Mouse (Mus musculus) retina, postnatal 1 day (tissue): ENCODE data around the gene Utrn.

ENCODE experiments used
- DNase-seq: peaks from one replicate; pipeline ENCODE4 v3.0.0-alpha.2; 2012

Gene Utrn

GRCm38 (mm10) chr10:12832163-12832562 is 37.0 kb downstream of the Utrn start:
- DNase-seq: no peak

- DNase-seq: no peak
Observed at GRCm38 (mm10) chr10:12827778-12828177, 41.4 kb downstream of the Utrn start.

GRCm38 (mm10) chr10:12827306-12827705 is 41.9 kb downstream of the Utrn start:
- DNase-seq: no peak

GRCm38 (mm10) chr10:12826760-12827281 is 42.3 kb downstream of the Utrn start:
- no peak for DNase-seq

- DNase-seq: no peak
Observed at GRCm38 (mm10) chr10:12824386-12824785, 44.8 kb downstream of the Utrn start.

- DNase-seq: no peak
Observed at GRCm38 (mm10) chr10:12823437-12824219, 45.5 kb downstream of the Utrn start.

GRCm38 (mm10) chr10:12820978-12821735 is 48.0 kb downstream of the Utrn start:
- no peak for DNase-seq

- no peak for DNase-seq
Observed at GRCm38 (mm10) chr10:12817409-12817808, 51.8 kb downstream of the Utrn start.

GRCm38 (mm10) chr10:12816530-12816929 is 52.6 kb downstream of the Utrn start:
- no peak for DNase-seq

- DNase-seq: no peak
Observed at GRCm38 (mm10) chr10:12814411-12814810, 54.8 kb downstream of the Utrn start.

- DNase-seq: no peak
Observed at GRCm38 (mm10) chr10:12813881-12814280, 55.3 kb downstream of the Utrn start.

GRCm38 (mm10) chr10:12813211-12813811 is 55.9 kb downstream of the Utrn start:
- no peak for DNase-seq

- DNase-seq: no peak
Observed at GRCm38 (mm10) chr10:12812680-12813079, 56.5 kb downstream of the Utrn start.

- DNase-seq: no peak
Observed at GRCm38 (mm10) chr10:12810816-12811215, 58.3 kb downstream of the Utrn start.

GRCm38 (mm10) chr10:12809702-12810101 is 59.5 kb downstream of the Utrn start:
- DNase-seq: no peak

GRCm38 (mm10) chr10:12808467-12808866 is 60.7 kb downstream of the Utrn start:
- DNase-seq: no peak

GRCm38 (mm10) chr10:12807706-12808105 is 61.5 kb downstream of the Utrn start:
- DNase-seq: no peak

- DNase-seq: no peak
Observed at GRCm38 (mm10) chr10:12805826-12806225, 63.3 kb downstream of the Utrn start.

- no peak for DNase-seq
Observed at GRCm38 (mm10) chr10:12803939-12804338, 65.2 kb downstream of the Utrn start.

- no peak for DNase-seq
Observed at GRCm38 (mm10) chr10:12799416-12799815, 69.7 kb downstream of the Utrn start.

- no peak for DNase-seq
Observed at GRCm38 (mm10) chr10:12798248-12798647, 70.9 kb downstream of the Utrn start.

- DNase-seq: no peak
Observed at GRCm38 (mm10) chr10:12796510-12796840, 72.7 kb downstream of the Utrn start.

- peak; percentile 34 for DNase-seq
Observed at GRCm38 (mm10) chr10:12795796-12796509, 73.2 kb downstream of the Utrn start.
